Mouse (Mus musculus): ENCODE results near the gene Tmem106a. TPM values are rescaled to one million over a fixed set of nuclear protein-coding genes. Genes with fewer than 3 reads are reported as not detected.
A peak's percentile ranks its signal among the peaks of the same experiment; 100 is the strongest.
"Not testable (repeated sequence)": the region's sequence is repeated elsewhere in the genome, so short reads cannot be mapped to it uniquely, and the experiment has no call there.

Tmem106a gene
- total RNA-seq, 1 experiment: 5.8 TPM

DNA sequence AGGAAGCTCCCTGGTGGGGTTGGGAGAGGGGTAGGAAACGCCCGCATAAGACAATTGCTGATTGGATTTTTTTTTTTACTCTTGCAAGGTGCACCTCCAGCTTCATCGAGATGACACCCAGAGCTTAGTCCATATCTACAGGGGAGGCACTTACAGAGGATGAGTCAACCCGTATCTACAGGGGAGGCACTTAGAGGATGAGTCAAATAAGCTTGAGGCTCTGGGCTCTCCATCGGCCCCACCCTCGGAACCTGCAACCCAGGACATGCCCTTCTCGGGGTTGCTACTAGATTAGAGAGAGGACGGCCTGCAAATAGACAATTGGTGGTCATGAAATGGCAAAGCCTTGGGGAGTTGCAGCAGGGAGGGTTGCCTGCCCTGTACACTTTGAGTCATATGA lies 34.1 kb downstream of the Tmem106a start:
- H3K4me3 ChIP-seq (ENCODE audit: insufficient read depth in 1 of 2, low read depth in 1 of 2, low read length in 2 of 2, poor library complexity in 1 of 2, severe bottlenecking in 1 of 2): no peak overlapping the region
- no peak overlapping the region for H3K27ac ChIP-seq (ENCODE audit: insufficient read depth, low read depth, low read length, poor library complexity, severe bottlenecking)
- TF ChIP-seq ZNF384 (IDR thresholded peaks at IDR 0.05; ENCODE audit: low read depth, low read length) (no peak), ZC3H11A (IDR thresholded peaks at IDR 0.05; ENCODE audit: borderline replicate concordance, low read depth, low read length) (no peak), HCFC1 (IDR thresholded peaks at IDR 0.05; ENCODE audit: borderline replicate concordance, insufficient read depth, low read length) (no peak), MAFK (IDR thresholded peaks at IDR 0.05; ENCODE audit: insufficient read depth, low read depth, low read length) (no peak), CHD2 (IDR thresholded peaks at IDR 0.05; ENCODE audit: low read depth, low read length) (no peak)
- peaks cover 4 to 17% of the 10 kb centered on the region in 2 experiments; a peak in 3 of 4 replicates for H3K4me1 ChIP-seq (ENCODE audit: control insufficient read depth in 2 of 2, insufficient read depth in 2 of 2, low read length in 2 of 2, poor library complexity in 1 of 2)
- no peaks in the 10 kb centered on the region for H3K36me3 ChIP-seq (ENCODE audit: control insufficient read depth, insufficient read depth, low read length, poor library complexity, severe bottlenecking)
- H3K9ac ChIP-seq (ENCODE audit: insufficient read depth, low read depth, low read length, poor library complexity, severe bottlenecking): no peak overlapping the region
- no peaks in the 10 kb centered on the region for H3K9me3 ChIP-seq (ENCODE audit: control insufficient read depth, insufficient read depth, low read depth, low read length)
- DNase-seq (ENCODE audit: low read depth, low spot score): no peak
- in situ Hi-C loops (cut with MboI; ENCODE audit: low sequenced_read_pairs in 2 of 2, unreplicated experiment in 2 of 2): no loop called here

DNA sequence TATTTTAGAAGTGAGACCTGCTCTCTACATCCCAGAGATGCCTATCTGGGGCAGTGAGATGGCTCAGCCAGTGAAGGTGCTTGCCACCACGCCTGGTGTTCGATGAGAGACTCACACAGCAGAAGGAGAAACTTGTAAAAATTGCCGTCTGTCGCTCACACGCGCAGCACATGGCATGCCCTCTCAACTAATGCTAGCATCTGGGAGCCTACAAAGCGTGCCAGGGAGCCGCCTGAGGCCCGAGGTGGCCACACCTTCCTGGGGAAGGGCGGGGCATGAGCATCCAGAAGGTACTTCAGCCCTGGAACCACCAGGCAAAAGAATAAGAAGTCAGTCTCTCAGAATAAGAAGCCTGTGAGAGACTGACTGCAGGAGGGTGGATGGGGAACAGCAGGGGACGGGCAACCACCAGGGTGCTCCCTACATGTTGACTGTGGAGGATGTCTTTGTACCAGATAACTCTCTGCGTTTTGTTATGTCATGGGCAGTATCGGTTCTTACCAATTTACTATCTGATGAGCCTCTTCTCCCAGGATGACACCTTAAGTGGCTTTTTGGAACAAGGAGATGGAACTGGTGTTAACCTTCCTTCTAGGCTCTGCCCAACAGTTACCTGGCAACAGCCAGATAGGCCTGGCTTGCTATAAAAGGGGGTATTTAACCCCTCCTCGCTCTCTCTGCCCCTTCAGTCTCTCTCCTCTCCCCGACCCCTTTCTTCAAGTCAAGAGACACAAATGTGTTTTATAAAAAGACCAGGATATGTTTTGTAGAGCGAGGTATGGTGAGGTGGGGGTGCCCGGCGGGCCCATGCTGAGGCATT lies 35.1 kb downstream of the Tmem106a start:
- peaks cover 4 to 17% of the 10 kb centered on the region in 2 experiments; a peak in 3 of 4 replicates for H3K4me1 ChIP-seq (ENCODE audit: control insufficient read depth in 2 of 2, insufficient read depth in 2 of 2, low read length in 2 of 2, poor library complexity in 1 of 2)
- in situ Hi-C loops (cut with MboI; ENCODE audit: low sequenced_read_pairs in 2 of 2, unreplicated experiment in 2 of 2): no loop called here
- 0 out of 2 replicates have a peak, but pooled peaks cover 4% of the 10 kb centered on the region for H3K9me3 ChIP-seq (ENCODE audit: control insufficient read depth, insufficient read depth, low read depth, low read length)
- H3K36me3 ChIP-seq (ENCODE audit: control insufficient read depth, insufficient read depth, low read length, poor library complexity, severe bottlenecking): no peaks in the 10 kb centered on the region
- no peak for DNase-seq (ENCODE audit: low read depth, low spot score)
- H3K4me3 ChIP-seq (ENCODE audit: insufficient read depth in 1 of 2, low read depth in 1 of 2, low read length in 2 of 2, poor library complexity in 1 of 2, severe bottlenecking in 1 of 2): no peak overlapping the region
- TF ChIP-seq HCFC1 (IDR thresholded peaks at IDR 0.05; ENCODE audit: borderline replicate concordance, insufficient read depth, low read length): no peak
- H3K9ac ChIP-seq (ENCODE audit: insufficient read depth, low read depth, low read length, poor library complexity, severe bottlenecking): peak overlapping the region; percentile 24; the same call in 1 of the 2 replicates
- H3K27ac ChIP-seq (ENCODE audit: insufficient read depth, low read depth, low read length, poor library complexity, severe bottlenecking): no peak overlapping the region

DNA sequence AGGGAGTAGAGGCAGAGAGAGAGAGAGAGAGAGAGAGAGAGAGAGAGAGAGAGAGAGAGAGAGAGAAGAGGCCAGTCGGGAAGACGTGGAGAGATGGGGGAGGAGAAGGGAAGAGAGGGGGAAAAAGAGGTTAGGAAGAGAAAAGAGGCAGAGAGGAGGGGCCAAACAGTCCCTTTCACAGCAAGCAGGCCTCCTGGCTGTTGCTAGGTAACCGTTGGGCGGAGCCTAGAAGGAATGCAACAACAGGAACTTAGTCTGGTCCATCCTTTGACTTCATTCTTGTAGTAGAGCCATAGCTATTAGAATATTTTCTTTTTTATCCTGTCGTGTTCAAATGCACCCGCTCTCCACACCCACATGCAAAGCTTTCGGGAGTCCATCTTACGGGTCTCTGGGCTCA lies 35.8 kb downstream of the Tmem106a start:
- peaks cover under 1% of the 10 kb centered on the region; the same call in 1 of the 2 replicates for H3K36me3 ChIP-seq (ENCODE audit: control insufficient read depth, insufficient read depth, low read length, poor library complexity, severe bottlenecking)
- H3K9ac ChIP-seq (ENCODE audit: insufficient read depth, low read depth, low read length, poor library complexity, severe bottlenecking): no peak overlapping the region
- in situ Hi-C loops (cut with MboI; ENCODE audit: low sequenced_read_pairs in 2 of 2, unreplicated experiment in 2 of 2): no loop called here
- TF ChIP-seq MAFK (IDR thresholded peaks at IDR 0.05; ENCODE audit: insufficient read depth, low read depth, low read length) (no peak), ZNF384 (IDR thresholded peaks at IDR 0.05; ENCODE audit: low read depth, low read length) (no peak), ZC3H11A (IDR thresholded peaks at IDR 0.05; ENCODE audit: borderline replicate concordance, low read depth, low read length) (no peak), HCFC1 (IDR thresholded peaks at IDR 0.05; ENCODE audit: borderline replicate concordance, insufficient read depth, low read length) (no peak)
- peak; percentile 83 for DNase-seq (ENCODE audit: low read depth, low spot score)
- 0 out of 2 replicates have a peak, but pooled peaks cover 5% of the 10 kb centered on the region for H3K9me3 ChIP-seq (ENCODE audit: control insufficient read depth, insufficient read depth, low read depth, low read length)
- H3K27ac ChIP-seq (ENCODE audit: insufficient read depth, low read depth, low read length, poor library complexity, severe bottlenecking): no peak overlapping the region; the same call in 1 of the 2 replicates
- peaks cover 4 to 17% of the 10 kb centered on the region in 2 experiments; a peak in 3 of 4 replicates for H3K4me1 ChIP-seq (ENCODE audit: control insufficient read depth in 2 of 2, insufficient read depth in 2 of 2, low read length in 2 of 2, poor library complexity in 1 of 2)
- H3K4me3 ChIP-seq (ENCODE audit: insufficient read depth in 1 of 2, low read depth in 1 of 2, low read length in 2 of 2, poor library complexity in 1 of 2, severe bottlenecking in 1 of 2): no peak overlapping the region

DNA sequence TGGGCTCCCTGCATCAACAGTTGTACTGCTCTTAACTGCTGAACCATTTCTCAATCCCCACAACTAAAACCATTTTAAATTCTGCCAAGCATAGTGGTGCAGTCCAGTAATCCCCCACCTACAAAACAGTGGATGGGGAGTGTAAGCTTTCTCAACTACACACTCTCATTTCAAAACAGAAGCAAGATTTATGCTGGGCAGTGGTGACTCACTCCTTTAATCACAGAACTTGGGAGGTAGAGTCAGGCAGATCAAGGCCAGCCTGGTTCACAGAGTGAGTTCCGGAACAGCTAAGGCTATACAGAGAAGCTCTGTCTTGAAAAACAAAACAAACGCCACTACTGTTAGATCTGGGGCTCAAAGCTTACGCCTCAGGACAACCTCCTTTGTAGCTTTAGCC lies 36.6 kb downstream of the Tmem106a start:
- in situ Hi-C loops (cut with MboI; ENCODE audit: low sequenced_read_pairs in 2 of 2, unreplicated experiment in 2 of 2): no loop called here
- peaks cover 7% of the 10 kb centered on the region; the same call in 1 of the 2 replicates for H3K9me3 ChIP-seq (ENCODE audit: control insufficient read depth, insufficient read depth, low read depth, low read length)
- TF ChIP-seq ZC3H11A (IDR thresholded peaks at IDR 0.05; ENCODE audit: borderline replicate concordance, low read depth, low read length): no peak
- no peak for TF ChIP-seq ZNF384 (IDR thresholded peaks at IDR 0.05; ENCODE audit: low read depth, low read length)
- no peak for TF ChIP-seq CHD2 (IDR thresholded peaks at IDR 0.05; ENCODE audit: low read depth, low read length)
- TF ChIP-seq MAFK (IDR thresholded peaks at IDR 0.05; ENCODE audit: insufficient read depth, low read depth, low read length): no peak
- no peak for TF ChIP-seq HCFC1 (IDR thresholded peaks at IDR 0.05; ENCODE audit: borderline replicate concordance, insufficient read depth, low read length)
- peaks cover 3% of the 10 kb centered on the region; the same call in 1 of the 2 replicates for H3K36me3 ChIP-seq (ENCODE audit: control insufficient read depth, insufficient read depth, low read length, poor library complexity, severe bottlenecking)
- no peak for DNase-seq (ENCODE audit: low read depth, low spot score)
- peak overlapping the region; percentile 59; the same call in 1 of the 2 replicates for H3K27ac ChIP-seq (ENCODE audit: insufficient read depth, low read depth, low read length, poor library complexity, severe bottlenecking)
- H3K4me1 ChIP-seq (ENCODE audit: control insufficient read depth in 2 of 2, insufficient read depth in 2 of 2, low read length in 2 of 2, poor library complexity in 1 of 2): peaks cover 3 to 14% of the 10 kb centered on the region in 2 experiments; a peak in 3 of 4 replicates
- H3K9ac ChIP-seq (ENCODE audit: insufficient read depth, low read depth, low read length, poor library complexity, severe bottlenecking): no peak overlapping the region
- H3K4me3 ChIP-seq (ENCODE audit: insufficient read depth in 1 of 2, low read depth in 1 of 2, low read length in 2 of 2, poor library complexity in 1 of 2, severe bottlenecking in 1 of 2): no peak overlapping the region

DNA sequence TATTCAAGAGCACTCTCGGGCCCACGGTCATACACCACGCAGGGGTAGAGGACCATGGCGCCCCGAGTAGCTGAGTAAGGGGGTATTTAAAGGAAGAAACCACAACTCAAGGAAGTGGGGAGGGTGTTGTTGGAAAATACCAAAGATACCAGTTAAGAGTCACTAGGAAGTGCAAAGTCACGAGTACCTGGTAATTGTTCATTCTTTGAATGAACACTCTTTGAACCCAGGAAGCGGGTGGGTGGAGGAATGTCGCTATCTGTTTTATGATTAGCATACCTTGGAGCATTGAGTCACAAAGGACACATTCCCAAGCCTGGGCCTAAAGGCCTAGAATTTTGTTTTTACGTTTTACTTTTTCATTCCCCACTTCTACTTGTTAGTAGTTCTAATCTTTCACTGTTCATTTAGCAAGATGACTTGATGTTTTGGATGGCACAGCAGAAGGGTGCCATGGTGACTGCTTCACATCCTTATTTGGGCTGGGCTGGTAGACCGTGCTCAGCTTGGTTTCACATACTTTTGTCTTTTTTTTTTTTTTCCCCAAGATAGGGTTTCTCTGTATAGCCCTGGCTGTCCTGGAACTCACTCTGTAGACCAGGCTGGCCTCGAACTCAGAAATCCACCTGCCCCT lies 38.1 kb downstream of the Tmem106a start:
- H3K4me3 ChIP-seq (ENCODE audit: insufficient read depth in 1 of 2, low read depth in 1 of 2, low read length in 2 of 2, poor library complexity in 1 of 2, severe bottlenecking in 1 of 2); H3K36me3 ChIP-seq (ENCODE audit: control insufficient read depth, insufficient read depth, low read length, poor library complexity, severe bottlenecking); H3K9ac ChIP-seq (ENCODE audit: insufficient read depth, low read depth, low read length, poor library complexity, severe bottlenecking); in situ Hi-C loops (cut with MboI; ENCODE audit: low sequenced_read_pairs in 2 of 2, unreplicated experiment in 2 of 2); DNase-seq (ENCODE audit: low read depth, low spot score); H3K27ac ChIP-seq (ENCODE audit: insufficient read depth, low read depth, low read length, poor library complexity, severe bottlenecking); H3K9me3 ChIP-seq (ENCODE audit: control insufficient read depth, insufficient read depth, low read depth, low read length): not testable (repeated sequence)
- H3K4me1 ChIP-seq (ENCODE audit: control insufficient read depth in 2 of 2, insufficient read depth in 2 of 2, low read length in 2 of 2, poor library complexity in 1 of 2): peaks cover 0 to 10% of the 10 kb centered on the region in 2 experiments; a peak in 2 of 4 replicates

All from ES-E14 (cell line).